ENCODE assay signal across 16 mouse cellular contexts in genomic region chr15:99889275-99889874, GRCm38 (mm10). TPM values are rescaled to one million over a fixed set of nuclear protein-coding genes. Genes with fewer than 3 reads are reported as not detected.
A peak's percentile ranks its signal among the peaks of the same experiment; 100 is the strongest.
DNase-seq lines count a peak whose midpoint lies in the region; ATAC-seq and TF ChIP-seq lines count a peak whose summit lies in the region.
"Had no signal": no experiment of that assay in that cellular context is flagged by ENCODE, and none has a peak within 500 bp of the region (broad histone marks: within the 10 kb centered on the region; RNA-seq: fewer than 3 reads in every experiment).

No protein-coding gene starts in this region.

- peak; percentile 47; the same call in 1 of the 2 replicates for ATAC-seq in heart, postnatal 0 days (ENCODE audit: insufficient read depth, low read depth)
- no peak for ATAC-seq in lung, embryonic 14.5 days (ENCODE audit: insufficient read depth)
- no peak for ATAC-seq in stomach, embryonic 16.5 days (ENCODE audit: insufficient read depth, low FRiP score)
- ATAC-seq: forebrain, embryonic 13.5 days had no signal

- 0 out of 2 replicates have a peak, but pooled peaks cover 7% of the 10 kb centered on the region for H3K4me1 ChIP-seq in heart, postnatal 0 days (ENCODE audit: control insufficient read depth, insufficient read depth)
- H3K4me1 ChIP-seq in lung, embryonic 14.5 days (ENCODE audit: insufficient read depth): no peaks in the 10 kb centered on the region
- H3K4me1 ChIP-seq in stomach, embryonic 16.5 days (ENCODE audit: control insufficient read depth, insufficient read depth, low read length): peaks cover 3% of the 10 kb centered on the region

- DNase-seq in heart, postnatal 0 days (ENCODE audit: low spot score): peak; percentile 44
- DNase-seq in heart, postnatal 36 days: no peak
- peak; percentile 54 for DNase-seq in lung, embryonic 14.5 days
- DNase-seq in lung, adult 18-20 months: no peak
- DNase-seq in fibroblast of lung, adult 2 months (ENCODE audit: low read depth): peak; percentile 87
- DNase-seq in ovary, postnatal 10 days (ENCODE audit: low spot score): no peak
- DNase-seq: adrenal gland, postnatal 14 days; cerebellum, adult 11 months; gastrocnemius, postnatal 14 days; retina, postnatal 1 day; thymus, postnatal 25 days had no signal

- no peaks in the 10 kb centered on the region for H3K27me3 ChIP-seq in heart, postnatal 0 days (ENCODE audit: control insufficient read depth, insufficient read depth, low read length)
- H3K27me3 ChIP-seq in lung, embryonic 14.5 days (ENCODE audit: insufficient read depth, low read length): 0 out of 2 replicates have a peak, but pooled peaks cover 3% of the 10 kb centered on the region
- H3K27me3 ChIP-seq in stomach, embryonic 16.5 days (ENCODE audit: control insufficient read depth, insufficient read depth, low read length): no peaks in the 10 kb centered on the region
- H3K27me3 ChIP-seq: forebrain, embryonic 13.5 days had no signal

- intact Hi-C loops in heart, postnatal 36 days (cut with DNase I): no loop called here

- no peak overlapping the region for H3K27ac ChIP-seq in heart, postnatal 0 days (ENCODE audit: low read depth)
- H3K27ac ChIP-seq in lung, embryonic 14.5 days (ENCODE audit: low read depth): no peak overlapping the region
- H3K27ac ChIP-seq in stomach, embryonic 16.5 days (ENCODE audit: low read length): 0 out of 2 replicates have a peak overlapping the region, but pooled peaks have one; percentile 18
- H3K27ac ChIP-seq: forebrain, embryonic 13.5 days; left cerebral cortex, adult 2 months; liver, embryonic 14.5 days had no signal

- H3K4me3 ChIP-seq in heart, postnatal 0 days (ENCODE audit: low read depth, low read length): no peak overlapping the region
- H3K4me3 ChIP-seq in lung, embryonic 14.5 days (ENCODE audit: low read depth, low read length): no peak overlapping the region
- no peak overlapping the region for H3K4me3 ChIP-seq in stomach, embryonic 16.5 days (replicated peaks; ENCODE audit: low read length)
- H3K4me3 ChIP-seq: forebrain, embryonic 13.5 days; left cerebral cortex, adult 2 months had no signal

- TF ChIP-seq CTCF in heart, postnatal 0 days (IDR thresholded peaks at IDR 0.05; ENCODE audit: low read depth): no peak
- TF ChIP-seq CTCF in lung, embryonic 14.5 days (IDR thresholded peaks at IDR 0.05; ENCODE audit: low read depth): no peak

- no peak overlapping the region for H3K9ac ChIP-seq in heart, postnatal 0 days (replicated peaks; ENCODE audit: low read depth, low read length)
- no peak overlapping the region for H3K9ac ChIP-seq in lung, embryonic 14.5 days
- H3K9ac ChIP-seq in stomach, embryonic 16.5 days (ENCODE audit: low read length): no peak overlapping the region
- H3K9ac ChIP-seq: forebrain, embryonic 13.5 days; liver, embryonic 14.5 days had no signal

- whole genome bisulfite sequencing in heart, postnatal 0 days: 46% methylated on average over 8 of the region's 8 CpGs
- 34% methylated on average over 8 of the region's 8 CpGs for WGBS in lung, embryonic 14.5 days
- 27% methylated on average over 8 of the region's 8 CpGs for WGBS in stomach, embryonic 16.5 days

- no peaks in the 10 kb centered on the region for H3K9me3 ChIP-seq in heart, postnatal 0 days (replicated peaks; ENCODE audit: control insufficient read depth, low read length)
- H3K9me3 ChIP-seq in lung, embryonic 14.5 days (ENCODE audit: low read depth, low read length): no peaks in the 10 kb centered on the region
- H3K9me3 ChIP-seq in stomach, embryonic 16.5 days (replicated peaks; ENCODE audit: control insufficient read depth, low read length): no peaks in the 10 kb centered on the region
- H3K9me3 ChIP-seq: forebrain, embryonic 13.5 days had no signal

- peak; percentile 35; the same call in 1 of the 2 replicates for TF ChIP-seq EP300 in heart, postnatal 0 days (IDR thresholded peaks at IDR 0.05; ENCODE audit: low read depth)

- H3K4me2 ChIP-seq in heart, postnatal 0 days (ENCODE audit: low read depth, low read length): no peak overlapping the region
- H3K4me2 ChIP-seq in lung, embryonic 14.5 days: no peak overlapping the region
- H3K4me2 ChIP-seq in stomach, embryonic 16.5 days (ENCODE audit: low read depth, low read length): no peak overlapping the region
- H3K4me2 ChIP-seq: forebrain, embryonic 13.5 days; midbrain, embryonic 11.5 days had no signal

- no peaks in the 10 kb centered on the region for H3K36me3 ChIP-seq in heart, postnatal 0 days (replicated peaks; ENCODE audit: control insufficient read depth, insufficient read depth, low read length)
- H3K36me3 ChIP-seq in lung, embryonic 14.5 days (ENCODE audit: insufficient read depth): no peaks in the 10 kb centered on the region
- no peaks in the 10 kb centered on the region for H3K36me3 ChIP-seq in stomach, embryonic 16.5 days (ENCODE audit: control insufficient read depth, insufficient read depth, low read length)

RNA-seq across cellular contexts. Expression of gene Lima1, which starts 14.1 kb away (rescaled TPM):
- 12.7 and 15.7 TPM in 2 replicates for total RNA-seq in heart, postnatal 0 days (2014; rRNA removed; ENCODE audit: low replicate concordance)
- polyA plus RNA-seq in heart, postnatal 0 days (2015; fragmentation: Nextera tagmentation; extraction: Ambion mirVana): 12.5 and 12.6 TPM in 2 replicates
- total RNA-seq in heart, postnatal 36 days (2021): 10 to 100 TPM; 19.9 to 21.0 TPM
- polyA plus RNA-seq in lung, embryonic 14.5 days (2014; fragmentation: Nextera tagmentation; extraction: Ambion mirVana): 41.1 and 42.8 TPM in 2 replicates
- 89.4 and 95.8 TPM in 2 replicates for polyA plus RNA-seq in stomach, embryonic 16.5 days (2015; fragmentation: Nextera tagmentation; extraction: Ambion mirVana)

Comparison
In these comparisons a context has a peak if more than half of its experiments do, and no peak if none do; other contexts are left out.
1. DNase-seq: peak in heart, postnatal 0 days (single experiment), lung, embryonic 14.5 days (single experiment) and fibroblast of lung, adult 2 months (single experiment); none in heart, postnatal 36 days (0 of 2), lung, adult 18-20 months (0 of 2) and ovary, postnatal 10 days (single experiment).